Mouse (Mus musculus) cerebellum, adult 8-10 months (tissue): ENCODE results near the gene Iba57.

Source experiments
- DNase-seq: peaks from one replicate; pipeline ENCODE4 v3.0.0; 2022

The Iba57 gene

DNA sequence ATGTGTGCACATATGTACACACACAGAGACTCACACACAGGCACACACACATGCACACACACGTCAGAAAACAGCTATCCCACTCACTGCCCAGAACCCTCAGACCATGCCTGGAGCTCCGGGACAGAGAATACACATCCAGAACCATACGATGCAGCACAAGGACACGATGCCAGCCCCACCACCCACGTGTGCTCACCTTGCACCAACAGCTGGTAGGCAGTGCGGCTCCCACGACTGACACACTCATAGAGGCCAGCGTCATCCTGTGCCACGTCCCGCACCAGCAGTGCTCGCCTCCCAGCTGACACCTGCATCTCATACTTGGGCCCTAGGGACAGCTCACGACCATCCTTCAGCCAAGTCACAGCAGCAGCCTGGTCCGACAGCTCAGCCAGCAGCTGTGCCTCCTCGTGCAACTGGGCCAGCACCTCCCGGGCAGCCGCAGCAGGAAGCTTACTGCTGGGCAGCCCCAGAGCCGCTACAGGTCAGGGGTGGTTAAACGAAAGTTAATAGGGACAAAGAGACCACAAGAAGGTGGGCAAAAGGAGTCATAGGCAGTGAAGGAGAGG, 32.1 kb downstream of the Iba57 start:
- no peak for DNase-seq

DNA sequence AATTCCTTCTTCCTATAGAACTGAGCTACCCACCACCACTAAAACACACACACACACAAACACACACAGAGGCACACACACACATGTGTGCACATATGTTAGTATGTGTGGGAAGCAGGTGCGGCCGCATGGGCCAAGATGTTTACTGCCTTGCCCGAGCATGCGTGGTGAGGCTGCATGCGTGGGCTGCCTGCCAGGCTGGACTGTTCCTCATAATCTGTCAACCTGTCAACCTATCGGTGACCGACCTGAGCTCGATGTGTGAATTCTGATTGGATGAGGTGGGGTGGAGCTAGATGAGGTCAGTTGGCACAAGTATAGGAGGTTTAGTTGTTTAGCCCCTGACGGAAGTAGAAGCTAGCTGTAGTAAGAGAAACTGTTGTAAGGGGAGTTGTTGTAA, 32.8 kb downstream of the Iba57 start:
- no peak for DNase-seq

DNA sequence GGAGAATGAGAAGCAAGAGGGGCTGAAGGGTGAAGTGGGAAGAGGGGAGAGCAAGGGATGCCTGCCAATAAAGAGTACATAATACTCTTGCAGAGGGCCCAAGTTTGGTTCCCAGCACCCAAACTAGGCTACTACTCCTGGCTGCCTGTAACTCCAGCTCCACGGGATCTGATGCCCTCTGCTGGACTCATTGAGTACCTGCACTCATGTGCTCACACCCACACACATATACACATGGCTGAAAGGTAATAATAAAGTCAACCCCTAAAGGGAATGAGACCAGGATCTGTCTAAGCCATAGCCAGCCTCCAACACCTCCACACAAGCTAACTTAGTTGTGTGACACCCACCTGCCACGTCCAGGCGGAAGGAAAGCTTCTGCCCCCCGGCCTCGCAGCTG, 57.6 kb downstream of the Iba57 start:
- no peak for DNase-seq
